Mouse (Mus musculus) heart, postnatal 14 days (tissue): ENCODE measurements around the gene Pnkd. TPM values are rescaled to one million over a fixed set of nuclear protein-coding genes. Genes with fewer than 3 reads are reported as not detected.
"Not testable (repeated sequence)": the region's sequence is repeated elsewhere in the genome, so short reads cannot be mapped to it uniquely, and the experiment has no call there.

Experiments used
- DNase-seq, 2 experiments: peaks; one replicate each; pipeline ENCODE4 v3.0.0; 2021 to 2022
- intact Hi-C: fragments of 180-260 bp; cut with DNase I; formaldehyde crosslinking; loops from one replicate; pipeline ENCODE4 v1.15.1; 2025
- total RNA-seq, 2 experiments: library from RNA; stranded (reverse); gene quantifications; 2 replicates each; pipeline ENCODE4 v1.2.3; 2021

Gene Pnkd
- total RNA-seq, 2 experiments from 2014 or later: 190 to 191 TPM

GRCm38 (mm10) chr1:74313049-74313692 lies 28.4 kb downstream of the Pnkd start:
- intact Hi-C loops: loop anchor here (1.0 to 2.0 kb wide), 2 partner anchors 48 to 140 kb away; no protein-coding TSS in a partner anchor
- peak; percentile 54 to 75 for DNase-seq

GRCm38 (mm10) chr1:74314796-74315195 lies 30.1 kb downstream of the Pnkd start:
- DNase-seq: no peak
- intact Hi-C loops: no loop called here

DNA sequence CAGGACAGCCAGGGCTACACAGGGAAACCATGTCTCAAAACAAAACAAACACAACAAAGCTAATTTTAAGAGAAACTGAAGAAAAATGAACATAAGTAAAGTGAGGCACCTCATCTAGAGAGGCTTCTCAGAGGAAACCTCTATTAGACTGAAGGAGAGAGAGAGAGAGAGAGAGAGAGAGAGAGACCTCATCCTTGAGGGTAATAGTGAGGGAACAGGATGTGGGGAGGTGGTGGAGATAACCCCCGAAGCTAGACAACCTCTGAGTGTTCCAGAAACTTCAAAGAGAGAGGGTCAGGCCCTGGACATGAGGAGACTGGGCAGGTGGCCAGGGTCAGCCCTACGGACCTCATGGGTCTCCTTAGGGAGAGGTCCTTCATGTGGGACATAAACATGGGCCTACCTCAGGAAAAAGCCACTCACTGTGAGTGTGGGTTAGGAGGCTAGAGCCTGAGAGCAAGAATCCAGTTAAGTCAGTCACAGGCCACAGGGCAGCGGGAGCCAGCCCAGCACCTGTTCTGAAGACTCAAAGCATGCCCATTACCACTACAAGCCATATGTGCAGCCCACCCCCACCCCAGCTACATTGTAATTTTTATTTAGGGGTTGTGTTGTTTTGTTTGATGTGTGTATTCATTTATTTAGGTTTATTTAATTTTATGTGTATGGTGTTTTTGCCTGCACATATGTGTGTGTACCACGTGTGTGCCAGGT lies 31.5 kb downstream of the Pnkd start:
- intact Hi-C loops: no loop called here
- no peak for DNase-seq

DNA sequence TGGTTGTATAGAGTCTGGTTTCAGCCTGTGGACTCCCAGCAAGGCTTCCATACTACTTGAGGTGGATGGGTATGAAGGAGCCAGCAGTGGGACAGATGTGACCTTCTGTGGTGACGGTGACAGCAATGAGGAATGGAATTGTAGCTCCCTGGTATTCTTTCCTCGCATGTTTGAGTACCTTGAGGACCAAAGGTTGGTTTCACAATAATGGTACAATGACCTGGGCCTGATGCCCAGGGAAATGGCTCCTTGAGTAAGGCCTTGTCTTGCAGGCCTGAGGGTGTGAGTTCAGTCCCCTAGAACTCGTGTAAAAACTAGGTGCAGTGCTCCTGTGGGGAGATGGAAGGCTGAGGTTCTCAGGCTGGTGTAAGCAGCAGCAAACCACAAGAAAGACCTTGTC lies 34.0 kb downstream of the Pnkd start:
- DNase-seq: no peak
- intact Hi-C loops: loop anchor here (2.0 kb wide), 1 partner anchor 28 kb away; no protein-coding TSS in a partner anchor

DNA sequence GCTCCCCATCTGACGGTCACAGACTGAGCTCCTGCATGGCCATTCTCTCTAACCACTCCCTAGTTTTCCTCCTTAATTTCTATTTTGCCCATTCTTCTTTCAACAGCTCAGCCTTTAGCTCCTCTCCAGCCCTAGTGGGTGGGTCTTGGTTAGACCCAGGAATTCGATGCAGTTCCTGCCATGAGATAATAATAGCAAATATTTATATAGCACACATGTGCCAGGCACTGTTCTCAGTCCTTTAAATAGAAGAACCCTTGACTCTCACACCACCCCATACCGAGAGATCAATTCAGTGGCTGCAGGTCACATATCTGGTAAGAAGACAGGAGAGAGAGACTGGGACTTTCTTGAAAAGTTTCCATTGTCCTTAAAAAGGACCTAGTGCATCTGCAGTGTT lies 36.7 kb downstream of the Pnkd start:
- no peak for DNase-seq
- intact Hi-C loops: no loop called here

GRCm38 (mm10) chr1:74326916-74327315 lies 42.2 kb downstream of the Pnkd start:
- DNase-seq, intact Hi-C loops: not testable (repeated sequence)

DNA sequence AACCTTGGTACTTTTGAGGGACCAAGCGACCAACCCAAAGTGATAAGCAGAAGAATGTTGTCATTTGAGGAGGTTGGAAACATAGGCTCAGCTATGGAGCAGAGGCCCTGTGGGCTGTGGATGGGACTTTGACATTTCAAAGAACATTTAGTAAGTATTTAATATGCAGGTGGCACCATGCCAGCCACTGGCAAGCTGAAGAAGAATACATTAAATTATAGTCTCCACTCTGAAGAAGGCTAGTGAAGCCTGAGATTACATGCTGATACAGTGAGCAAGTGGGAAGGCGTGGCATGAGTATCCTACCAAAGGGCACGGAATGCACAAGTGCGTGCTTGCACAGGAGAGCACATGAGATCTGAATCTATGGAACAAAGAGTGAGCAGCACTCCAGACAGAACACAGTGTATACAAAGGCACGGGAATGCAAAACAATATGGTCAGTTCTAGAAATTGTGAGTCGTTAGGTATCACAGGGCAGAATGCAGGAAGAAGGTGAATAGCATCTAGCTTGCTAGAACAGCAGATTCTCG lies 45.2 kb downstream of the Pnkd start:
- DNase-seq: no peak
- intact Hi-C loops: no loop called here

DNA sequence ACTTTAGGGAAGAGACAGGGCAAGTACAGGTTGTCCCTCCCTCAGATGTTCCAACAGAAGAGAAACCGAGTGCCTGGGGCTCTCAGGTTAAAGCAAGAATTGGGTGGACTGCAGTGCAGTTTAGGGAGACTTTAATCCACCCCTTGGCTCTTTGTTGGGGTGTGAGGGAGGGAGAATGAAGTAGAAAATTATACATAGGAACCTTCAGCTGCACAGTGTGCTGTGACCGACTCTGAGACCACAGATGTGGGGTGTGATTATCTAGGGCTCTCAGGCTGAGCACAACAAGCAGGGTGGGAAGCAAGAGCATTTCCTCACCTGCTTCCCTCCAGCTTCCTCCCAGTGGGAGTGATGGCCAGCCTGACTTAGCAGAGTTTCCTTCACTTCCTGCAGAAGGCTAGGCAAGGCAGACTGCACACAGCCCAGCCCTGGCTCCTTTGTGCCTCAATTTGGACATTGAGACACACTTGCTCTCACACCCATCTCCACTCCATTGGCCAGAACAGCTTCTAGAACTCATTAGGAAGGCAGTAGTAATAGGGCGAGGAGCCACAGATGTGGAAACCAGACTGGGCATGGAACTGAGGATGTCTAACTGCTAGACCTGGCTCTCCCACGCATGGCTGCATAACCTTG lies 46.4 kb downstream of the Pnkd start:
- intact Hi-C loops: no loop called here
- peak; percentile 39 to 47 for DNase-seq

GRCm38 (mm10) chr1:74332241-74332763 lies 47.6 kb downstream of the Pnkd start:
- peak; percentile 96 to 97 for DNase-seq
- intact Hi-C loops: loop anchor here (2.0 kb wide), 1 partner anchor 24 kb away; no protein-coding TSS in a partner anchor

DNA sequence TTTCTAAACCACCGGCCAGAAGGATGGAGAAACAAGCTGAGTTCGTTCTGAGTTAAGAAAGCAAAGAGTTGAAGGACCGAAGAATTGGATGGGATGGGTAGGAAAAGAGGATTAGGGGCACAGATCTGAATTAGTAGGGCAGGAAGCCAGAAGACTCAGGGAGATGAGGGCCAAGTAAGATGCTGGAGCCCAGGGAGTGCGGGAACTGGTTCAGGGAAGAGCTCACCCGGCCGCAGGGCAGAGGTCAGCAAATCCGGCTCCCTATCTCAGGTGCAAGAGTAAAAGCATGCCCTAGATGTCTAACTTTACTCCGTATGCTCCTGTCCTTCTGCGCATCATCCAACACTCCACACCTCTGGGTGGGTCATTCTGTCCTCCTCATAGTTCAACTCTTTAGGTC lies 48.2 kb downstream of the Pnkd start:
- intact Hi-C loops: loop anchor here (2.0 kb wide), 1 partner anchor 24 kb away; no protein-coding TSS in a partner anchor

GRCm38 (mm10) chr1:74334607-74335006 lies 49.9 kb downstream of the Pnkd start:
- intact Hi-C loops: no loop called here
- DNase-seq: no peak

More for the DNA sequence above, 48.2 kb downstream of the Pnkd start:
- DNase-seq: no peak

- peak; percentile 28 to 37 for DNase-seq
Measured at GRCm38 (mm10) chr1:74335033-74335432, 50.3 kb downstream of the Pnkd start.

DNA sequence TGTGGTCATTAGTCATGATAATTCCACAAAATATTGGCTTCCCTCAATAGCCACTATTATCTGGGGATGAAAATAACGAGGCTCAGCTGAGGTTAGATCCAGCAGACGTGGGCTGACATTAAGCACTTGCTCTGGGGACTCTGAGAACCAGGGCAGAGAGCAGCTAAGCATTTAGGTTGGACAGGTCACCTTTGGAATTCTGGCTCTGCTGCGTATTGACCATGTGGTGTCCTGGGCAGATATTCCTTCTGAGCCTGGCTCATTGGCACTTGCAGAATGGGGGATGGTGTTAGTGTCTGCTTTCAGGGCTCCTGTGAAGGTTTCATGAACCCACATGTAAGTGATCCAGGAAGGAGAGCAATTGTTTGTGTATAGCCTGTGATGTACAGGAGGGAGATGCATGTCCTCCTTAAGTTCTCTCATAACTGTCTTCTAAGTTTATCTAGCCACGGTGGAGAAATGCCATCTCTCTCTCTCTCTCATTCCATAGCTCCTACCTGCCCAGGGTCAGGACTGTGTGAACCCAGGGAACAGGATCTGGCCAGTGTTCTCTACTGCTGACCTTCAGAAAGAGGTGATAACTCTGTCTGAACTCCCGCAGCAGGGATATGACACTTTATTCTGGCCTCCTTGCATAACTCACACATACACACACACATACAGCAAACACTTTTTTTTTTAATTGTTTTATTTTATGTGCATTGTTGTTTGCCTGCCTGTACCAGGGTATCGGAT lies 50.9 kb downstream of the Pnkd start:
- intact Hi-C loops: no loop called here
- peak in 1 of 2 experiments; percentile 30 for DNase-seq

More at GRCm38 (mm10) chr1:74335033-74335432, 50.3 kb downstream of the Pnkd start:
- intact Hi-C loops: no loop called here

DNA sequence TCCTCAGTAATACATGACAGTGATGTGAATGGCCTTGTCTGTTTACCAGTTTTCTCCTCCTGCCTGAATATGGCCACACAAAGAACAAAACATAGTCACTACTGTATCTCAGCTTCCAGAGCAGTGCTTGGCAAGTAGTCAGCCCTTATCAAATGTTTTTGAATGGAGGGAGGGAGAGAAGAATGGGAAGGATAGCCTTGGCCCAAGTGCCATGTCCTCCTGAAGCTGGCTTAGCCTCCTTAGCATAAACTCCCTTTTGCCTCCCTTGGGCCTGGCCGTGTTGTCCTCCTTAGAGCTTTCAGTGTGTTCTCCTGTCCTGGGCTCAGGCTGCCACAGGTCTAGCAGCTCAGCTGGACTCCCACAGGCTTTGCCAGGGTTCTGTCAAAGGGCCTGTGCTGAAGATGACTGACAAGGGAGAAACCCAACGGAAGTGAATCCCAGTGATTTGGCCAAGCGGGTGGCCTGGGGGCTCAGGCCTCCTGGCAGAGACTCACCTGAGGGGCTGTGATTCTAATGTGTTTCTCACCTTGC lies 52.6 kb downstream of the Pnkd start:
- intact Hi-C loops: no loop called here

DNA sequence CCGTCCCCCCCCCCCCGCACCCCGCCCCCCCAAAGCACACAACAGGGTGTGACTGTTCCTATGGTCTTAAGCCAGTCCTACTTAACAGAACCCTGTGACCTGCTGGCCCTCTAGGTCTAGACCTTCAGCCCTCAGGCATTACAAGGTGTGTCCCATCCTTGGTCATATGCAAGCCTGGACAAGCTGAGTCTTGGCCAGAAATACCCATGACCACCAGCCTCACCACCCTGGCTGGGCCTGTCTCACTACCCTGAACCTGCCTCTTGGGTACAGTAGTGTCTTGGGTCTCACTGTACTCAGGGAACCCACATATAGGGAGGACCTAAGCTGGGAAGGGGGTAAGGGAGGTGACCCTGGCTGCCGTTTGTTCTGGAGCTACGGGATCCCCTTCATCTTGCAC lies 53.3 kb downstream of the Pnkd start:
- DNase-seq: no peak
- intact Hi-C loops: no loop called here

More for the DNA sequence above, 52.6 kb downstream of the Pnkd start:
- DNase-seq: peak in 1 of 2 experiments; percentile 23

DNA sequence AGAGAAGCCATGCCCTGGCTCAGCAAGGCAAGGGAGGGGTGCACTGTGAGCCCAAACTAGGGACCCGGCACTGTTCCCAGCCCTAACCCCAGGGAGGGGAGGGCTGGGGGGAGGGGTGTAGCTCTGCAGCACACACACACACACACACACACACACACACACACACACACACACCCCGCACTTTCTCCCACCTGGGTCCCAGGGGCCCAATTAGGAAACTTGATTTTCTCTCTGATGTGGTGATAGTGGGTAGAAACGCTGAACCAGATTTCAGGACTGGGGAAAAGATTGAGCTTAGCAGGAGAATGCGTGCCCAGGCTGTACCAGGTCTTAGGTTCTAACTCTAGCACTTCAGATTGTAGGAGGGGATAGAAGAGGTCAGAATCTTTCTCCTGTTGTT lies 53.9 kb downstream of the Pnkd start:
- DNase-seq: no peak
- intact Hi-C loops: no loop called here

DNA sequence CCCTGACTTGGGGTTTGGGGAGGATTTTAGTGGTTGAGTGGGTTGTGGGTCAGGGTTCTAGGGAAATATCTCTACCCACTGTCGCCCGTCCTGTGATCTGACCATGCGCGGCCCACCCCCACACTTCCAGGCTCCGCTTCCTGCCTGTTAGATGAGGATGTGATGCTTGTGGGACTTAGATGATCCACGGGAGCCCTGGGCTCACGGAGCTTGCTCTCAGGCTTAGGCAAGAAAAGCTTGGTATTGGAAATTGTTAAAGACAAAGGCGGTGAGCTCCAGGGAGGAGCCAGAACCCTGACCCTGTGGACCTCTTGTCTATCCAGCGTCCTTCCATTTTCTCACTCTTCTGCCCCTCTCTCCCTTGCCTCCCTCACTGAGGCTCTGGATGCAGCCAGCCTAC lies 55.2 kb downstream of the Pnkd start:
- DNase-seq: no peak
- intact Hi-C loops: no loop called here

GRCm38 (mm10) chr1:74340361-74340764 lies 55.6 kb downstream of the Pnkd start:
- DNase-seq: peak; percentile 71 to 79
- intact Hi-C loops: no loop called here

DNA sequence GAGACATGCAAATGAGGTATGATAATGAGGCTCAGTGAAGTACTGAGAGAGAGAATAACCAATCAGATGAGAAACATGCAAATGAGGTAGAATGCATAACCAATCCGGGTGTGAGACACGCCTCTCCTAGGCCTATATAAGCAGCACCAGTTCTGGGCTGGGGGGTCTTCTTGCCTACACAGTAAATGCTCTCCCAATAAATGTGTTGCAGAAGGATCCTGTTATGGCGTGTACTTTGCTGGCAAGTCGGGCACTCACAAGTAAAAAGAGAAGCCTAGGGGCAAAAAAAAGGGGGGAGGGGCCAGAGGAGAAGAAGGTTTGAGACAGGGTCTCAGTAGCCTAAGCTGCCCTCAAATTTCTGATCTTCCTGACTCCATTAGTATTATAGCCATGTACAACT lies 56.3 kb downstream of the Pnkd start:
- intact Hi-C loops, DNase-seq: not testable (repeated sequence)

DNA sequence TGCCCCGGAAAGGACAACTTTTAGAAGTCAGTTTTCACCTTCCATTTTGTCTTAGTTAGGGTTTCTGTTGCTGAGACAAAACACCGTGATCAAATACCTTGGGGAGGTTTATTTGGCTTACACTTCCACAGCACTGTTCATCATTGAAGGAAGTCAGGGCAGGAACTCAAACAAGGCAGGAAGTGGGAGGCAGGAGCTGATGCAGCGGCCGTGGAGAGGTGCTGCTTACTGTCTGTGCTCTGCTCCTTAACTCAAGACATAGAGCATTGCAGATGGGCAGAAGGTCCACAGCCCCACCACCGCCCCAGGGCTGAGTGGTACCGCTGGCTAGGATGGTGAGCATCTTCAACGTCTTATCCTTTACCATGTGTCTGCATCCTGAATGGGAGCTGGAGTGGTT lies 57.2 kb downstream of the Pnkd start:
- no peak for DNase-seq
- intact Hi-C loops: loop anchor here (2.0 kb wide), 1 partner anchor 15 kb away; no protein-coding TSS in a partner anchor
